Mouse (Mus musculus) spleen, postnatal 14 days (tissue): ENCODE measurements at regions not wholly inside any gene's neighbourhood (a gene's known extent, or its start where the extent isn't known, plus 50 kb on each side); places are given as distances from the start of the nearest gene placed in this dataset.

ENCODE experiments used
- DNase-seq, 2 experiments: peaks; one replicate each; pipeline ENCODE4 v3.0.0; 2021 to 2022; ENCODE audit warnings: low spot score in 2 of 2

DNA sequence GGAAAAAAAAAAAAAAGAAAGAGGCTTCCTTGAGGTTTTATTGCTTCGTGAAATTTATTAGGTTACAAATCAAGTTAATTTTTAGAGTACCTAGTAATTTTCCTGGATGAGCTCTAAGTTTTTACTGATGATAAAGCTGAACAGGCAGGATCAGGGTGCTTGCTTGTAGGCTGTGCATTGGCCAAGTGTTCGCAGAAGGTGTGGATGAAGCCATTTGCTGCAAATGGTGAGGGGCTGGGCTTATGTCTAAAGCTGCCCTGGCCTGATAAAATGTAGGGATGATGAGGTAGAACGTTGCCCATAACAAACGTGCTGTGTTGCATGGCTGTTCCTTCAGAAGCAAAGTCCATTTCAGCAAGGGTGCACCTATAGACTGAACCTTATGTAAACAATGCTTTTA, 90.1 kb upstream of the Rnd3 start:
- no peak for DNase-seq

DNA sequence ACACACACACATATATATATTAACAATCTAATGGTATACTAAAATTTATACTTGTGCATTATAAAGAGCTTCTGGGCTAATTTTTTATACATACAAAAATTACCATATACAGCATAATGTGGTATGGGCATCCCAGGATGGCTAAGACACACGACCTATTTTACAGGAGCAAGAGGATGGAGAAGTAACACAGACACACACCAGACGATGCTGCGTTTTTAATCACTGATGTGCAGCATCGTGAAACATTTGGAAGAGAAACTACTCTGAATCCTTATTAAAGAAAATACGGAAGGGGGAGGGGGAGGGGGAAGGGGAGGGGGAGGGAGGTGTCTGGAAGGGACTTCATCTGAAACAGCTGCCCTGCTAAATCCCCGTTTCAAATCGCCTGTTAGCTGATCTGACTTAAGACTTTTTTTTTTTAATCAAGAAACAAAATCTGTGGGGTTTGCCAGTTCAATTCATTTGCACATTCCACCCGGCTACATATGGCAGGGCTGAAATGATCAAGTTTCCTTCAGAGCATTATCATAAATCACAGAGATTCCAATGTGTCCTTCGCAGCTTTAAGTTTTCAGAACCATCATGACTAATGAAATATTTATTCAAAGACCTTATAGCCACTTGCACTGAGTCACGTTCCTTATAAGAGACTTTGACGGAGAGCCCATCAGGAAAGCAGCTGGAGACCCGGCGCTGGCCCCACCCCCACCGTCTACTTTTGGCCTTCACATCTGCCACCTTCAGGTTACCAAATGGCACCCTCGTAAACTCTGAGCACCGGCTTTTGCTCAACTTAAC, 89.4 kb upstream of the Rnd3 start:
- DNase-seq = no peak

DNA sequence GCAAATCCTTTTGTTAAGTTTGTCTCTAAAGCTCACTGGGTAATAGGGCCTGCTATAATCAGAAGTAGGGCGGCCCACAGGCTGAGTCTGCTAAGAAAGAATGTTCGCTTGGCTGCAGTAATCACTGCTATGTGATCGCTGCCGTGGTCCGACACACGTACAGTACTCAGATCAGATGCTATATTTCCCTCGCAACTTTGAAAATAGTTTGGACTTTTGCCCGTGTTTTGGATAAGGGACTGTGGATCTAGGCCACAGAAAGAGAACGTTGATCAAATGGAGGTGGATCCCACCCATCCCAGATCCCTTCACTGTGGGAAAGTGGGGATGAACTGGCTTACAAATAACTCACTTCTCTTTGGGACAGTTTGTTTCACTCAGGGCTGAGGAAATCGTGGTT, 88.5 kb upstream of the Rnd3 start:
- DNase-seq = no peak

DNA sequence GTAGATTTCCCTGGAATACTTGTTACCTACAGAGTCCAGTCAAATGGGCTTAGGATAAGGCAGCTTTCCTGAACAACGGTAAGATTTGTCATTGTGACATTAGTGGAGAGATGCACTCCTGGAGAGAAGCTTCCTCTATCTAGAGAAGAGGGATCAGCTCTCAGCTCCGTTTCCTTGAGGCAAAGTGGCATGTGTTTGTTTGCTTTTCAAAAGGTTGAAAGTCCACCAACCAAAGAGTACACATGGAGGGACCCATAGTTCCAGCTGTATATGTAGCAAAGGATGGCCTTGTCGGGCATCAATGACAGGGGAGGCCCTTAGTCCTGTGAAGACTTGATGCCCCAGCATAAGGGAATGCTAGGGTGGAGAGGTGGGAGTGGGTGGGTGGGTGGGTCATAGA, 87.9 kb upstream of the Rnd3 start:
- no peak for DNase-seq

DNA sequence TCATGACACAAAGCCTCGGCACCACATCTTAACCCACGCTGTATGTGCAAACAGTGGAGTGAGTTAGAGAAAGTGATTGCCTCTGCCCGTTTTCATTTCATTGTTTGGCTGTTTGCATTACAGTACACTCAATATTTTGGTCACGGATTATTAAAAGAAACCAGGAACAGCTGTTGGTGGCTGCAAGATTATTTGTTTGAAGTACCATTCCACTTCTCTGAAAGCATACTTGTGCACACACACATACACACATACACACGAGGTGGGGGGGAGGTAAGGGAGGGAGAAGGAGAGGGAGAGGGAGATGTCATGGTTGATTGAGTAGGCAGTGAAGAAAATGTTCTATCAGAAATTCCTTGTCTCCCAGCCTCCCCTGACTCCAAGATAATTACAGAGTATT, 85.5 kb upstream of the Rnd3 start:
- no peak for DNase-seq

DNA sequence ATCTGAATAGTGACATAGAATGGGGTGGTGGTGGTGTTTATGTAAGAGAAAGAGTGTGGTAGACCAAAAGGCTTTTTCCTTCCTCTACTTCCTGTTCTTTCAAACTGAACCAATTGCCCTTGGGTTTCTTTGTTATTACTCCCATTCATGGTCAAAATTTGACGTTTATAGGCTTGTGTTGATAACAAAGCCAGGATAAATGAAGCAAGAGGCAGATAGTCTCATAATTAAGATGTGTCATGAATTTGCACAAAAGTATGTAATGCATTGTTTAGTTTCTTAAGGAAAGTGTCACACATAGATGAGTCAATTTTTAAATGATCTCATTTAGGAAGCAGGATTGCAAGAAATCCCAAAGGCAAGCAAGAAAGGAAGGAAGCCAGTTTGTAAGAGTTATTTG, 73.9 kb upstream of the Rnd3 start:
- DNase-seq = no peak

DNA sequence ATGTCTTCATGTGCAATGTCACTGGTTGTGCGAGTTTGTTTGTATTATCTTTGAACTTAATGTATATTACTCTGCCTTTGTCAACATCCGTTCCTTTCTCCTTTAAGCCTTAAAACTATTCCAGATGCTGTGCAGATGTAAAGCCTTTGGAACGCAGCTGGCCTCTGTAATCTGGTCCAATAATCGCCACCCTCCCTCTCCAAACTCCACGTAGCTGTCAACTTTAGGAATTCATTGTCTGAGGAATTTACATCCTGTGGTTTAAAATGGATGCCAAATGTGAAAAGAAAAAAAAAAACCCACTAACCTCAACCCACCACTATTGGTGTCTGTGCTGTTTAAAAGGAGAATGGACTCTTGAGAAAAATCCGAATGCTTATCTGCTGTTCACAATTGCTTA, 70.8 kb upstream of the Rnd3 start:
- no peak for DNase-seq

DNA sequence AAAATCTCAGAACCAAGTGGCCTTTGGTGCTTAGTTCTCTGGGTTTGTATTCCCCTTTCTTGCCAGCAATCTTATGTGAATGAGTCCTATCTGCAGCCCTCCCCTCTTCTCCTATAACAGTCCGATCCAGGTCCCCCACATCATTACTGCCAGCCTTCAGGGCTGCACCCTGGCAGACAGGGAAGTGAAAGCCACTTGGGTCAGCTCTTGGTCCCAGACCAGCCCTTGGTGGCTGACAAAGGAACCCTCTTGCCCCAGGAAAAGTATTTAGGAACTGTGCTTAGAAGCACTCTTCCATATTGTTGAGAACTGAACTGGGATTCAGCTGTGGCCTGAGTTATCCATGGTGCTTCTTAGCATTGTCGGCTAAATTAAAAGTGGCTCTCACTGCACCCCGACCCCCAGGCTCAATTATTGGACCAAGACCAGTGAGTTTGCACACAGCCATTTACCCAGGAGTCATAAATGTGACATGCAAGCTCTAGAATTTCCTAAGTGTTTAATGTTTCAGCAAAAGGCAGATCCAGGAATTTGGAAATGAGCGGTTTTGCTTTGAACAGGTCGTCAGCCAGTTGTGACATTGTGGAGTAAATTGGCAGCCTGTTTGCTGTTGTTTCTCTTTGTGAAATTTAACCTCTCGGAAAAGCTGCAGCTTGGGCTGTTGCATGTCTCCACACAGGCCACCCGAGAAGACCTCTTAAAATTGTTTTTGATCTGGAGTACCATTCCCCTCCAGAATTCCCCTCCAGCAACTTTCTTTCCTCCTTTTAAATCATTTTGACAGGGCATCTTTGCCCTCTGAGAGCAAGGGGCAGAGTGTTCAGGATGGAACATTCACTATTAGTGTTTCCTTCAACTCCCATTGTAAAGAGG, 58.5 kb upstream of the Rnd3 start:
- no peak for DNase-seq

DNA sequence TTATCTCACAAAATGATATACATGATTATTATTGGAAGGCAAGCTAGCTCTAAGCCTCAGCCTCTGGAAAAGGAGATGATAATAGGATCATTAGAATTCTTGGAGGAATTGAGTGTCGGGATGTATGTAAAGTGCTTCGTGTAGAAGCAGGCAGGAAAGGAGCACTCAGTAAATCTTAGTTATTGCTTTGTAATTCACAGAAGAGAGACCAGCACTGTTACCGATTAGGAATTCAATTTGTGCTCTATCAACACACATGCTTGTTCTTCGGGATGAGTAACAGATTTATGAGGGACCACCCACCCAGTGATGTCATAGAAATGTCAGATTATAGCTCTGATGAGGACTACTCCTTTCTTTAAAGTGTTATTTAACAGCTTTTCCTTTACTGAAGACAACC, 57.4 kb upstream of the Rnd3 start:
- DNase-seq = no peak
